Mouse (Mus musculus) kidney, postnatal 0 days (tissue): ENCODE results near the gene Map7d1. TPM values are rescaled to one million over a fixed set of nuclear protein-coding genes. Genes with fewer than 3 reads are reported as not detected.

ENCODE experiments used
- ATAC-seq: fragments of 200-750 bp; cut with Nextera tagmentation; replicated peaks from 2 replicates; pipeline ENCODE4 v1.8.0; 2017; ENCODE audit warnings: low read depth, moderate number of reproducible peaks, moderate TSS enrichment, moderate library complexity; ENCODE audit not compliant: low FRiP score
- DNase-seq: peaks from one replicate; pipeline ENCODE4 v3.0.0-alpha.2; 2016; ENCODE audit warnings: low spot score
- H3K27ac ChIP-seq: fragments of 300-500 bp; sonication (generic); 2 replicates; pipeline ENCODE4 v1.5.1; 2014; ENCODE audit warnings: mild to moderate bottlenecking
- H3K27me3 ChIP-seq: fragments of 300-500 bp; sonication (generic); 2 replicates; pipeline ENCODE4 v1.6.1; 2014; ENCODE audit warnings: low read length, mixed read lengths; ENCODE audit not compliant: insufficient read depth
- H3K36me3 ChIP-seq: fragments of 300-500 bp; sonication (generic); 2 replicates; pipeline ENCODE4 v1.6.1; 2014; ENCODE audit warnings: low read length, mixed read lengths; ENCODE audit not compliant: insufficient read depth
- H3K4me1 ChIP-seq: fragments of 300-500 bp; sonication (generic); replicated peaks from 2 replicates; pipeline ENCODE4 v1.6.1; 2014; ENCODE audit warnings: antibody characterized with exemption, low read length, mixed read lengths; ENCODE audit not compliant: insufficient read depth
- H3K4me2 ChIP-seq: fragments of 300-500 bp; sonication (generic); 2 replicates; pipeline ENCODE4 v1.6.1; 2014; ENCODE audit warnings: mild to moderate bottlenecking, low read length, moderate library complexity, mixed read lengths
- H3K4me3 ChIP-seq: fragments of 300-500 bp; sonication (generic); replicated peaks from 2 replicates; pipeline ENCODE4 v1.5.1; 2014; ENCODE audit warnings: low read depth, low read length
- H3K9ac ChIP-seq: fragments of 300-500 bp; sonication (generic); 2 replicates; pipeline ENCODE4 v1.6.1; 2014; ENCODE audit warnings: low read depth, low read length
- H3K9me3 ChIP-seq: fragments of 300-500 bp; sonication (generic); replicated peaks from 2 replicates; pipeline ENCODE4 v1.6.1; 2016; ENCODE audit warnings: low read length, inconsistent platforms, mixed read lengths
- CTCF ChIP-seq: IDR thresholded peaks from 2 replicates; pipeline ENCODE4 v1.5.1; 2016; ENCODE audit warnings: antibody characterized with exemption, low read depth, mild to moderate bottlenecking, moderate library complexity
- WGBS: fragments of 180-500 bp; shearing (Covaris S2); extraction: QIAGEN DNeasy Blood & Tissue Kit; methylation state at CpG from one replicate; pipeline ENCODE4 v1.1.7; 2014; 5-methylcytosine and 5-hydroxymethylcytosine counted together
- polyA plus RNA-seq: library from polyadenylated mRNA; unstranded; fragments of >200 nt; fragmentation: Nextera tagmentation; extraction: Ambion mirVana; gene quantifications from 2 replicates; pipeline ENCODE4 v1.2.1, GENCODE M21; 2015

The Map7d1 gene
- polyA plus RNA-seq, 1 experiment from 2014 or later, result 27.3 TPM

GRCm38 (mm10) chr4:126250659-126251058 lies 5.5 kb downstream of the Map7d1 start:
- no peak for TF ChIP-seq CTCF
- no peak overlapping the region for H3K4me3 ChIP-seq
- peaks cover 29% of the 10 kb centered on the region; the same call in 1 of the 2 replicates for H3K4me1 ChIP-seq
- no peaks in the 10 kb centered on the region for H3K27me3 ChIP-seq
- 0 out of 2 replicates have a peak, but pooled peaks cover 2% of the 10 kb centered on the region for H3K36me3 ChIP-seq
- H3K4me2 ChIP-seq, result no peak overlapping the region
- DNase-seq (no peak), ATAC-seq (no peak)
- H3K27ac ChIP-seq, result no peak overlapping the region
- H3K9ac ChIP-seq, result no peak overlapping the region
- WGBS, result 45% methylated on average over 4 of the region's 4 CpGs
- no peaks in the 10 kb centered on the region for H3K9me3 ChIP-seq

DNA sequence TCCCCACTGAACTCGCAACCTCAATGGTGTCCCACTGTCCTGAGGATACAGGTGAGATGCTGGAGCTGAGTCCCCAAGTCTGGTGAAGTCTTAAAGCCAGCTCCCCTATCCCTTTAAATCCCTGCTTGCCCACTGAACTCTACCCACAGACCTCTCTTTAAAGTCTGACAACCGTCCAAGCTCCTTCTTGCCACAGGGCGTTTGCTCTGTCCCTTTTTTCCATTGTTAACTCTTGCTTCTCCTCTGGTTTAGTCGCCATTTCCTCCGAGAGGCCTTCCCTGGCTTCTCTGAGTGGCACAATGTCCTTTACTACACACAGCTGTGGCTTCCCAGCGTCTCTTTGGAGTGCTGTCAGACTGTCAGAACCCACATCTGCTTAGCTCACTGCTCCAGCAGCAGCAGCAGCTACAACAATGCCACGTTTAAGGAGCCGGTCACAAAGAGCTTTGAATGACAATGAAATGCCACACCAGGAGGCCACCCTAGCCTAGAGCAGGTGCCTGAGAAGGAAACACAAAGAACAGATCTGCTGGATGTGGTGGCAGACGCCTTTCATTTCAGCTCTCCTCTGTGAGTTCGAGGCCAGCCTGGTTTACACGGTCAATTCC lies 7.8 kb downstream of the Map7d1 start:
- no peak overlapping the region for H3K4me3 ChIP-seq
- ATAC-seq (no peak), DNase-seq (no peak)
- no peak for TF ChIP-seq CTCF
- 0 out of 2 replicates have a peak, but pooled peaks cover 2% of the 10 kb centered on the region for H3K36me3 ChIP-seq
- no peaks in the 10 kb centered on the region for H3K9me3 ChIP-seq
- H3K27me3 ChIP-seq, result no peaks in the 10 kb centered on the region
- WGBS, result 35% methylated on average over 11 of the region's 11 CpGs
- no peak overlapping the region for H3K27ac ChIP-seq
- H3K4me2 ChIP-seq, result no peak overlapping the region
- no peak overlapping the region for H3K9ac ChIP-seq
- H3K4me1 ChIP-seq, result peaks cover 13% of the 10 kb centered on the region; the same call in 1 of the 2 replicates

GRCm38 (mm10) chr4:126246202-126246889 lies 9.8 kb downstream of the Map7d1 start:
- peaks cover 8% of the 10 kb centered on the region; the same call in 1 of the 2 replicates for H3K36me3 ChIP-seq
- no peak overlapping the region for H3K4me3 ChIP-seq
- no peak overlapping the region for H3K4me2 ChIP-seq
- H3K27me3 ChIP-seq, result no peaks in the 10 kb centered on the region
- no peak overlapping the region for H3K9ac ChIP-seq
- H3K27ac ChIP-seq, result no peak overlapping the region
- 75% methylated on average over 13 of the region's 13 CpGs for WGBS
- DNase-seq (no peak), ATAC-seq (no peak)
- no peak for TF ChIP-seq CTCF
- H3K9me3 ChIP-seq, result no peaks in the 10 kb centered on the region
- peaks cover 6% of the 10 kb centered on the region; the same call in 1 of the 2 replicates for H3K4me1 ChIP-seq

DNA sequence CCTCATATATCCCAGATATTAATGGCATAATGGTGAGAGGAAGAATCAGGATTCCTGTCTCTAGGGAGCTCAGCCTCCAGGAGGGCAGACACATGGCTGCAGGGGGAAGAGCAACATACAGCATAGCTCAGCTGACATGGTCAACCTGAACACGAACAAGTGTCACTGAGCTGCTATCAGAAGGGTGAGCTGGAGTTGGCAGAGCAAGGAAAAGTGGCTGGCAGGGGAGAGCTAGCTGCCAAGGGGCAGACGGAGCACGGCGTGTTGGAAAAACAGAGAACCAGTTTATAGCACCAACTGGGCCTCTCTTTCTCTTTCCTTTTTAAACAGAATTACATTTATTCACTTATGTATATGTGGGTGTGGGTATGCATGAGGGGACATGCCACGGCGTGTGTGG lies 13.6 kb downstream of the Map7d1 start:
- Histone ChIP-seq H3K9ac (no peak overlapping the region), H3K4me2 (no peak overlapping the region), H3K4me3 (no peak overlapping the region), H3K36me3 (peaks cover 32% of the 10 kb centered on the region), H3K4me1 (no peaks in the 10 kb centered on the region), H3K9me3 (no peaks in the 10 kb centered on the region), H3K27ac (no peak overlapping the region), H3K27me3 (no peaks in the 10 kb centered on the region)
- 81% methylated on average over 6 of the region's 6 CpGs for WGBS
- no peak for DNase-seq
- no peak for ATAC-seq
- no peak for TF ChIP-seq CTCF

GRCm38 (mm10) chr4:126241956-126242355 lies 14.2 kb downstream of the Map7d1 start:
- H3K4me3 ChIP-seq, result no peak overlapping the region
- no peaks in the 10 kb centered on the region for H3K9me3 ChIP-seq
- no peaks in the 10 kb centered on the region for H3K4me1 ChIP-seq
- H3K4me2 ChIP-seq, result no peak overlapping the region
- H3K27ac ChIP-seq, result no peak overlapping the region
- H3K27me3 ChIP-seq, result no peaks in the 10 kb centered on the region
- ATAC-seq, result 0 out of 2 replicates have a peak, but pooled peaks have one; percentile 26
- TF ChIP-seq CTCF, result no peak
- peaks cover 34% of the 10 kb centered on the region for H3K36me3 ChIP-seq
- no peak overlapping the region for H3K9ac ChIP-seq
- 28% methylated on average over 9 of the region's 9 CpGs for WGBS
- peak; percentile 32 for DNase-seq

GRCm38 (mm10) chr4:126239862-126240475 lies 16.2 kb downstream of the Map7d1 start:
- no peak for TF ChIP-seq CTCF
- Histone ChIP-seq H3K4me2 (no peak overlapping the region), H3K4me3 (no peak overlapping the region), H3K27me3 (no peaks in the 10 kb centered on the region), H3K4me1 (no peaks in the 10 kb centered on the region), H3K9ac (no peak overlapping the region), H3K9me3 (no peaks in the 10 kb centered on the region), H3K27ac (no peak overlapping the region), H3K36me3 (peaks cover 50% of the 10 kb centered on the region)
- DNase-seq (no peak), ATAC-seq (no peak)
- 87% methylated on average over 13 of the region's 13 CpGs for WGBS
